17 mouse cellular contexts compared by ENCODE assay signal in the genomic region with DNA sequence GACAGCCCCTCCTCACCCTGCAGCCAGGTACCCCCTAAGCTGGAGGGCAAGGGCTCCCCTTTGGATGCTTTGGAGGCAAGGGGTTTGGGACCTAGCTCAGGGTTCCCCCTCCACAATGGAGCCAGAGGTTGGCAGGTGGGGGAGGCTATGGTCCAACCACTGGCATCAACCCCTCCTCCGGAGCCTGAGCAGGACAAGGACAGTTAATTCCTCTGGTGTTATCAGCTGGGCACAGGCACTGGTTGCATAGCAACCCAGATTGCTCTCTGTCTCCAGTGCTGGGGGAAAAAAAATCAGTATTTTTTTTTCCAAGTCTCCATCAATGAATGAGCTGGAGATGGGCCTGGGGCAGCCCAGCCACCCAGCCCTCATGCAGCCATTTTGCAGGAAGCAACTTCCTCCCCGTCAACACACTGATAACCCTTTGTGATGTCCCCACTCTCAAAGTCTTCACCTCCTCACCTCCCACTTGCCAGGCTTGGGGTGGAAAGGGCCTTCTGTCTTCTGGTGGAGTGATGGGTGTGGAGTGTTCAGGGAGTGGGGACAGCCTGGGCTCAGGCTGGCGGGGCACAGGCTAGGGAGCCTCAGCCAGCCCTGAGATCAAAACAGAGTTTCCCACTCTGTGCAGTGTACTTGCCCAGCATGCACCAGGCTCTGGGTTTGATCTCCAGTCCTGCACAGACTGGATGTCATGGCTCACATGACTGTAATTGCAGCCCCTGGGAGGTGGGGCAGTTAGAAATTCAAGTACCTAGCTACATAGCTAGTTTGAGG. TPM values are rescaled to one million over a fixed set of nuclear protein-coding genes. Genes with fewer than 3 reads are reported as not detected.
A peak's percentile ranks its signal among the peaks of the same experiment; 100 is the strongest.
DNase-seq lines count a peak whose midpoint lies in the region; ATAC-seq and TF ChIP-seq lines count a peak whose summit lies in the region.
"Had no signal": no experiment of that assay in that cellular context is flagged by ENCODE, and none has a peak within 500 bp of the region (broad histone marks: within the 10 kb centered on the region; RNA-seq: fewer than 3 reads in every experiment).

No protein-coding gene starts in this region.

- no peaks in the 10 kb centered on the region for H3K9me3 ChIP-seq in forebrain, embryonic 12.5 days
- no peaks in the 10 kb centered on the region for H3K9me3 ChIP-seq in forebrain, embryonic 10.5 days
- H3K9me3 ChIP-seq in MEL (replicated peaks; ENCODE audit: insufficient read depth, low read length), result no peaks in the 10 kb centered on the region
- H3K9me3 ChIP-seq in hindbrain, embryonic 14.5 days (ENCODE audit: control insufficient read depth, low read length), result no peaks in the 10 kb centered on the region
- no peaks in the 10 kb centered on the region for H3K9me3 ChIP-seq in midbrain, embryonic 16.5 days (replicated peaks; ENCODE audit: control insufficient read depth, low read length, poor library complexity, severe bottlenecking)
- H3K9me3 ChIP-seq: intestine, embryonic 15.5 days had no signal

- no peak for TF ChIP-seq RAD21 in MEL (IDR thresholded peaks at IDR 0.05; ENCODE audit: low read depth, low read length)

- peaks cover 8% of the 10 kb centered on the region; the same call in 1 of the 2 replicates for H3K27me3 ChIP-seq in forebrain, embryonic 12.5 days
- peaks cover 45% of the 10 kb centered on the region for H3K27me3 ChIP-seq in forebrain, embryonic 10.5 days (ENCODE audit: poor library complexity, severe bottlenecking)
- no peaks in the 10 kb centered on the region for H3K27me3 ChIP-seq in MEL (ENCODE audit: control insufficient read depth in 1 of 2, insufficient read depth in 2 of 2, low read length in 2 of 2)
- H3K27me3 ChIP-seq in hindbrain, embryonic 14.5 days (ENCODE audit: control insufficient read depth, insufficient read depth, low read length), result no peaks in the 10 kb centered on the region
- H3K27me3 ChIP-seq in midbrain, embryonic 16.5 days (ENCODE audit: control insufficient read depth, insufficient read depth, low read depth, low read length), result no peaks in the 10 kb centered on the region; the same call in 1 of the 2 replicates

- no peak for DNase-seq in forebrain, embryonic 10.5 days (ENCODE audit: extremely low spot score, low spot score)
- no peak for DNase-seq in MEL (ENCODE audit: low read depth, low spot score)
- no peak for DNase-seq in hindbrain, embryonic 14.5 days (ENCODE audit: low spot score)
- DNase-seq in gastrocnemius, adult 18-20 months (ENCODE audit: low spot score), result no peak
- DNase-seq in heart, adult 9 months (ENCODE audit: low spot score in 2 of 2), result no peak
- DNase-seq in right cerebral cortex, postnatal 36 days (ENCODE audit: low spot score in 2 of 2), result no peak
- DNase-seq: cerebellum, adult 11-12 months; liver had no signal

- H3K27ac ChIP-seq in forebrain, embryonic 12.5 days, result peak overlapping the region; percentile 86
- no peak overlapping the region for H3K27ac ChIP-seq in forebrain, embryonic 10.5 days
- H3K27ac ChIP-seq in MEL (ENCODE audit: control insufficient read depth, low read depth, low read length), result no peak overlapping the region
- peak overlapping the region; percentile 76 for H3K27ac ChIP-seq in hindbrain, embryonic 14.5 days
- H3K27ac ChIP-seq in midbrain, embryonic 16.5 days (ENCODE audit: low read length), result peak overlapping the region; percentile 91
- H3K27ac ChIP-seq: intestine, embryonic 15.5 days had no signal

- H3K4me2 ChIP-seq in forebrain, embryonic 12.5 days, result no peak overlapping the region
- no peak overlapping the region for H3K4me2 ChIP-seq in hindbrain, embryonic 14.5 days (replicated peaks)
- peak overlapping the region; percentile 41 for H3K4me2 ChIP-seq in midbrain, embryonic 16.5 days (ENCODE audit: low read length)
- H3K4me2 ChIP-seq: intestine, embryonic 15.5 days had no signal

- H3K79me2 ChIP-seq in MEL (ENCODE audit: control insufficient read depth, insufficient read depth, low read length, poor library complexity), result no peaks in the 10 kb centered on the region

- H3K36me3 ChIP-seq in forebrain, embryonic 12.5 days (replicated peaks), result no peaks in the 10 kb centered on the region
- no peaks in the 10 kb centered on the region for H3K36me3 ChIP-seq in forebrain, embryonic 10.5 days (replicated peaks)
- no peaks in the 10 kb centered on the region for H3K36me3 ChIP-seq in MEL (ENCODE audit: control insufficient read depth in 1 of 2, insufficient read depth in 2 of 2, low read length in 2 of 2)
- no peaks in the 10 kb centered on the region for H3K36me3 ChIP-seq in hindbrain, embryonic 14.5 days (replicated peaks; ENCODE audit: control insufficient read depth, insufficient read depth)
- H3K36me3 ChIP-seq in midbrain, embryonic 16.5 days (ENCODE audit: control insufficient read depth, insufficient read depth, low read length), result no peaks in the 10 kb centered on the region
- H3K36me3 ChIP-seq: intestine, embryonic 15.5 days had no signal

- TF ChIP-seq EP300 in MEL (IDR thresholded peaks at IDR 0.05; ENCODE audit: low read depth in 1 of 2, low read length in 2 of 2), result no peak

- 60% methylated on average over 3 of the region's 3 CpGs for whole genome bisulfite sequencing in forebrain, embryonic 12.5 days
- 58% methylated on average over 3 of the region's 3 CpGs for WGBS in forebrain, embryonic 10.5 days
- 48% methylated on average over 3 of the region's 3 CpGs for WGBS in hindbrain, embryonic 14.5 days
- 46% methylated on average over 3 of the region's 3 CpGs for WGBS in midbrain, embryonic 16.5 days

- no peak for TF ChIP-seq CTCF in MEL (IDR thresholded peaks at IDR 0.05 in 2 of 3, conservative IDR thresholded peaks at IDR 0.05 in 1 of 3; ENCODE audit: control insufficient read depth in 1 of 3, insufficient read depth in 1 of 3, low read depth in 2 of 3, low read length in 3 of 3, poor library complexity in 1 of 3, severe bottlenecking in 1 of 3)

- peak overlapping the region; percentile 38; the same call in 1 of the 2 replicates for H3K9ac ChIP-seq in forebrain, embryonic 12.5 days
- H3K9ac ChIP-seq in MEL (ENCODE audit: control insufficient read depth, low read depth, low read length, poor library complexity, severe bottlenecking), result no peak overlapping the region
- H3K9ac ChIP-seq in hindbrain, embryonic 14.5 days, result 0 out of 2 replicates have a peak overlapping the region, but pooled peaks have one; percentile 7
- peak overlapping the region; percentile 52 for H3K9ac ChIP-seq in midbrain, embryonic 16.5 days (ENCODE audit: low read depth, low read length)
- H3K9ac ChIP-seq: intestine, embryonic 15.5 days had no signal

- no peak for TF ChIP-seq POLR2A in MEL (IDR thresholded peaks at IDR 0.05; ENCODE audit: control insufficient read depth in 1 of 2, insufficient read depth in 1 of 2, low read depth in 1 of 2, low read length in 2 of 2, poor library complexity in 1 of 2)

- no peak overlapping the region for H3K4me3 ChIP-seq in forebrain, embryonic 12.5 days (replicated peaks)
- H3K4me3 ChIP-seq in forebrain, embryonic 10.5 days, result no peak overlapping the region
- H3K4me3 ChIP-seq in MEL (ENCODE audit: control insufficient read depth in 1 of 2, insufficient read depth in 1 of 2, low read depth in 2 of 2, low read length in 2 of 2), result no peak overlapping the region
- H3K4me3 ChIP-seq in hindbrain, embryonic 14.5 days (replicated peaks; ENCODE audit: low read length), result no peak overlapping the region
- no peak overlapping the region for H3K4me3 ChIP-seq in midbrain, embryonic 16.5 days (ENCODE audit: low read depth, low read length)
- H3K4me3 ChIP-seq: intestine, embryonic 15.5 days had no signal

- 0 out of 2 replicates have a peak, but pooled peaks have one; percentile 15 for ATAC-seq in forebrain, embryonic 12.5 days (ENCODE audit: low FRiP score)
- ATAC-seq in hindbrain, embryonic 14.5 days (ENCODE audit: low FRiP score), result peak; percentile 66
- peak; percentile 91 for ATAC-seq in midbrain, embryonic 16.5 days
- ATAC-seq: intestine, embryonic 15.5 days had no signal

- H3K4me1 ChIP-seq in forebrain, embryonic 12.5 days, result peaks cover 43% of the 10 kb centered on the region
- peaks cover 39% of the 10 kb centered on the region for H3K4me1 ChIP-seq in forebrain, embryonic 10.5 days
- peaks cover 0 to 3% of the 10 kb centered on the region in 2 experiments; a peak in 1 of 4 replicates for H3K4me1 ChIP-seq in MEL (ENCODE audit: control insufficient read depth in 1 of 2, insufficient read depth in 2 of 2, low read length in 2 of 2)
- peaks cover 27% of the 10 kb centered on the region for H3K4me1 ChIP-seq in hindbrain, embryonic 14.5 days (replicated peaks; ENCODE audit: control insufficient read depth, insufficient read depth, low read length)
- peaks cover 33% of the 10 kb centered on the region for H3K4me1 ChIP-seq in midbrain, embryonic 16.5 days (ENCODE audit: control insufficient read depth, insufficient read depth, low read length)
- H3K4me1 ChIP-seq: intestine, embryonic 15.5 days had no signal

RNA-seq across cellular contexts. Expression of a gene that starts 49.0 kb away (rescaled TPM):
- polyA plus RNA-seq in forebrain, embryonic 12.5 days (2016; fragmentation: Nextera tagmentation; extraction: Ambion mirVana), result 0.36 and 0.81 TPM in 2 replicates
- 0.28 and 0.62 TPM in 2 replicates for polyA plus RNA-seq in forebrain, embryonic 10.5 days (2016; fragmentation: Nextera tagmentation; extraction: Ambion mirVana)
- total RNA-seq in MEL (2012; rRNA removed), result not detected in 2 replicates
- polyA plus RNA-seq in MEL (2012; ENCODE audit: insufficient read depth in 1 of 2, insufficient read length in 2 of 2, low read depth in 1 of 2, low replicate concordance in 2 of 2, missing spikeins in 1 of 2), result not detected
- 1.5 TPM in 2 replicates for polyA plus RNA-seq in hindbrain, embryonic 14.5 days (2014; fragmentation: Nextera tagmentation; extraction: Ambion mirVana)
- 1.4 and 1.5 TPM in 2 replicates for polyA plus RNA-seq in midbrain, embryonic 16.5 days (2015; fragmentation: Nextera tagmentation; extraction: Ambion mirVana)
- not detected for total RNA-seq in gastrocnemius, adult 18-20 months (2021)
- total RNA-seq: adrenal gland, postnatal 4 days; monocyte, adult 5-6 weeks had no signal
- polyA plus RNA-seq: heart, postnatal 0 days; lung, embryonic 16.5 days; spleen, adult 2 months had no signal

RNA-seq across cellular contexts. Expression of a gene that starts 49.0 kb away (rescaled TPM):
- 3.8 and 4.3 TPM in 2 replicates for polyA plus RNA-seq in forebrain, embryonic 12.5 days (2016; fragmentation: Nextera tagmentation; extraction: Ambion mirVana)
- 0.14 and 0.47 TPM in 2 replicates for polyA plus RNA-seq in forebrain, embryonic 10.5 days (2016; fragmentation: Nextera tagmentation; extraction: Ambion mirVana)
- not detected in 2 replicates for total RNA-seq in MEL (2012; rRNA removed)
- not detected for polyA plus RNA-seq in MEL (2012; ENCODE audit: insufficient read depth in 1 of 2, insufficient read length in 2 of 2, low read depth in 1 of 2, low replicate concordance in 2 of 2, missing spikeins in 1 of 2)
- polyA plus RNA-seq in hindbrain, embryonic 14.5 days (2014; fragmentation: Nextera tagmentation; extraction: Ambion mirVana), result 8.7 and 11.5 TPM in 2 replicates
- polyA plus RNA-seq in midbrain, embryonic 16.5 days (2015; fragmentation: Nextera tagmentation; extraction: Ambion mirVana), result 8.2 and 8.6 TPM in 2 replicates
- total RNA-seq in gastrocnemius, adult 18-20 months (2021), result not detected
- total RNA-seq: monocyte, adult 5-6 weeks had no signal
- polyA plus RNA-seq: gonadal fat pad, adult 2 months; heart, postnatal 0 days; intestine, embryonic 15.5 days; lung, embryonic 16.5 days had no signal

RNA-seq across cellular contexts. Expression of a gene that starts 59.1 kb away (rescaled TPM):
- polyA plus RNA-seq in forebrain, embryonic 12.5 days (2016; fragmentation: Nextera tagmentation; extraction: Ambion mirVana), result not detected in 2 replicates
- not detected in 2 replicates for polyA plus RNA-seq in forebrain, embryonic 10.5 days (2016; fragmentation: Nextera tagmentation; extraction: Ambion mirVana)
- total RNA-seq in MEL (2012; rRNA removed), result not detected in 2 replicates
- polyA plus RNA-seq in MEL (2012; ENCODE audit: insufficient read depth in 1 of 2, insufficient read length in 2 of 2, low read depth in 1 of 2, low replicate concordance in 2 of 2, missing spikeins in 1 of 2), result not detected
- polyA plus RNA-seq in hindbrain, embryonic 14.5 days (2014; fragmentation: Nextera tagmentation; extraction: Ambion mirVana), result not detected in 2 replicates
- not detected in 2 replicates for polyA plus RNA-seq in midbrain, embryonic 16.5 days (2015; fragmentation: Nextera tagmentation; extraction: Ambion mirVana)
- 1 to 10 TPM; 4.0 to 5.9 TPM for total RNA-seq in gastrocnemius, adult 18-20 months (2021)
- total RNA-seq: monocyte, adult 5-6 weeks had no signal
- polyA plus RNA-seq: heart, postnatal 0 days; intestine, embryonic 15.5 days; lung, embryonic 16.5 days had no signal

Comparison
In these comparisons a context has a peak if more than half of its experiments do, and no peak if none do; other contexts are left out.
1. H3K27ac ChIP-seq: peak in forebrain, embryonic 12.5 days (single experiment), hindbrain, embryonic 14.5 days (single experiment) and midbrain, embryonic 16.5 days (single experiment); none in forebrain, embryonic 10.5 days (single experiment) and MEL (single experiment).
2. ATAC-seq: peak in every context shown above with its lines; median percentile 91 in midbrain, embryonic 16.5 days; 66 in hindbrain, embryonic 14.5 days; 15 in forebrain, embryonic 12.5 days.